Mouse (Mus musculus): ENCODE measurements at regions not wholly inside any gene's neighbourhood (a gene's known extent, or its start where the extent isn't known, plus 50 kb on each side); places are given as distances from the start of the nearest gene placed in this dataset.

GRCm38 (mm10) chr7:34541000-34541399, 115.5 kb downstream of the Kctd15 start:
- TF ChIP-seq CTCF (conservative IDR thresholded peaks at IDR 0.05 in 1 of 2, IDR thresholded peaks at IDR 0.05 in 1 of 2; ENCODE audit: low read depth in 2 of 2, low read length in 2 of 2) (no peak), ZC3H11A (IDR thresholded peaks at IDR 0.05; ENCODE audit: low read depth, low read length) (no peak), UBTF (IDR thresholded peaks at IDR 0.05; ENCODE audit: low read depth, low read length) (no peak), RAD21 (IDR thresholded peaks at IDR 0.05; ENCODE audit: low read depth, low read length) (no peak), ZMIZ1 (IDR thresholded peaks at IDR 0.05; ENCODE audit: low read depth, low read length) (no peak), MEF2A (IDR thresholded peaks at IDR 0.05; ENCODE audit: borderline replicate concordance, low read depth, low read length) (no peak), KAT2A (IDR thresholded peaks at IDR 0.05; ENCODE audit: insufficient replicate concordance, low read length) (no peak), POLR2A (IDR thresholded peaks at IDR 0.05; ENCODE audit: low read depth, low read length) (no peak), TBP (conservative IDR thresholded peaks at IDR 0.05; ENCODE audit: low read depth, low read length) (no peak), MXI1 (IDR thresholded peaks at IDR 0.05; ENCODE audit: low read depth, low read length) (no peak)

Measured in CH12.LX (cell line).